Mouse (Mus musculus): ENCODE data around the gene Togaram1. TPM values are rescaled to one million over a fixed set of nuclear protein-coding genes. Genes with fewer than 3 reads are reported as not detected.

Togaram1 gene
- polyA plus RNA-seq, 1 experiment from 2014 or later: 6.5 TPM

DNA sequence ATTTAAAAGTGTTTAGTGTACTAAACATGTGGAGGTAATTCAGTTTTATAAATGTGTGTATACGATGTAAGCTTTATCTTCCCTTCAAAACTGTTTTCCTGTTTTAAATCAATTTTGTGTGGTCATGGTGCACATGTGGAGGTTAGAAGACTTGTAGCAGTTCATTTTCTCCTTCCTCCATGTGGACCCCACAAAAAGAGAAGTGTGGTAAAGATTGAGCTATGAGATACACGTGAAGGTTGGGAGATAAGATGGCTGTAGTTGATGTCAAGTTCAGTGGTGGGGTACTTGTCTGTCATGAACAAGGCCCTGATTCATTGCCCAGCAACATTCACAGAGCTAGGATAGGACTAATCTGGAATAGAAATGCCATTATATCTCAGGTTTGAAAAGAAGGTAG, 92.6 kb downstream of the Togaram1 start:
- no peak overlapping the region for H3K4me2 ChIP-seq
- no peak overlapping the region for H3K9ac ChIP-seq
- no peaks in the 10 kb centered on the region for H3K27me3 ChIP-seq
- no peak for ATAC-seq (ENCODE audit: insufficient read depth)
- H3K4me3 ChIP-seq (replicated peaks): no peak overlapping the region
- no peak overlapping the region for H3K27ac ChIP-seq (replicated peaks)
- peaks cover 64% of the 10 kb centered on the region for H3K36me3 ChIP-seq (replicated peaks)
- 29% methylated on average over 2 of the region's 2 CpGs for WGBS (ENCODE audit: insufficient replicate concordance)
- no peaks in the 10 kb centered on the region for H3K9me3 ChIP-seq (replicated peaks)
- H3K4me1 ChIP-seq (replicated peaks): no peaks in the 10 kb centered on the region

- Histone ChIP-seq H3K9me3 (replicated peaks) (no peaks in the 10 kb centered on the region), H3K27me3 (no peaks in the 10 kb centered on the region), H3K4me2 (no peak overlapping the region), H3K4me3 (replicated peaks) (no peak overlapping the region), H3K9ac (no peak overlapping the region), H3K27ac (replicated peaks) (no peak overlapping the region), H3K4me1 (replicated peaks) (no peaks in the 10 kb centered on the region), H3K36me3 (replicated peaks) (peaks cover 62% of the 10 kb centered on the region)
- ATAC-seq (ENCODE audit: insufficient read depth): no peak
These were observed 95.5 kb downstream of the Togaram1 start for GRCm38 (mm10) chr12:65061082-65061481.

DNA sequence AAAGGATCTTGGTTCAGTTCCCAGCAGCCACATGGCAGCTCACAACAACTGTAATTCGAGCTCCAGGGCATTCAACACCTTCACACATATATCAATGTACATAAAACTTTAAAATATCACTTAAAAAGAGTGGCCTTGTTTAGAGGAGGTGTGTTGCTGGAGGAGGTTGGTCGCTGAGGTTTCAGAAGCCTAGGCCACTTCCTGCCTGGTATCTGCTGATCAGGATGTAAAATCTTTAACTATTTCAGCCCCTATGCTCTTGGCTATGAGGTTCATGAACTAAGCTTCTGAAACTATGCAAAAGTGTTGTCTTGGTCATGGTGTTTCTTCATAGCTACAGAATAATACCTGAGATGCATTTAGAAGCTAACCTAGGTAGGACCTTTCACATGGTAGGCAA, 99.6 kb downstream of the Togaram1 start:
- peaks cover 56% of the 10 kb centered on the region for H3K36me3 ChIP-seq (replicated peaks)
- no peaks in the 10 kb centered on the region for H3K27me3 ChIP-seq
- 21% methylated on average over 2 of the region's 2 CpGs for WGBS (ENCODE audit: insufficient replicate concordance)

GRCm38 (mm10) chr12:65066234-65066633, 100.6 kb downstream of the Togaram1 start:
- Histone ChIP-seq H3K9me3 (replicated peaks) (no peaks in the 10 kb centered on the region), H3K4me3 (replicated peaks) (no peak overlapping the region), H3K27me3 (no peaks in the 10 kb centered on the region), H3K4me2 (no peak overlapping the region), H3K36me3 (replicated peaks) (peaks cover 46% of the 10 kb centered on the region), H3K27ac (replicated peaks) (no peak overlapping the region), H3K4me1 (replicated peaks) (no peaks in the 10 kb centered on the region), H3K9ac (no peak overlapping the region)
- 27% methylated on average over 3 of the region's 3 CpGs for WGBS (ENCODE audit: insufficient replicate concordance)
- ATAC-seq (ENCODE audit: insufficient read depth): no peak

More for the DNA sequence above, 99.6 kb downstream of the Togaram1 start:
- Histone ChIP-seq H3K9me3 (replicated peaks) (no peaks in the 10 kb centered on the region), H3K4me2 (no peak overlapping the region), H3K4me1 (replicated peaks) (no peaks in the 10 kb centered on the region), H3K27ac (replicated peaks) (no peak overlapping the region), H3K9ac (no peak overlapping the region), H3K4me3 (replicated peaks) (no peak overlapping the region)
- ATAC-seq (ENCODE audit: insufficient read depth): no peak

GRCm38 (mm10) chr12:65068409-65068808, 102.8 kb downstream of the Togaram1 start:
- H3K4me3 ChIP-seq (replicated peaks): no peak overlapping the region
- 56% methylated on average over 4 of the region's 4 CpGs for WGBS (ENCODE audit: insufficient replicate concordance)
- H3K4me1 ChIP-seq (replicated peaks): peaks cover 10% of the 10 kb centered on the region
- no peak overlapping the region for H3K9ac ChIP-seq
- no peak for ATAC-seq (ENCODE audit: insufficient read depth)
- H3K27ac ChIP-seq (replicated peaks): no peak overlapping the region
- no peak overlapping the region for H3K4me2 ChIP-seq
- no peaks in the 10 kb centered on the region for H3K9me3 ChIP-seq (replicated peaks)
- H3K36me3 ChIP-seq (replicated peaks): peaks cover 36% of the 10 kb centered on the region
- H3K27me3 ChIP-seq: no peaks in the 10 kb centered on the region

Other genes with a start within 250 kb of the Togaram1 start
- gene Gm527, start 47.9 kb upstream of the Togaram1 start, polyA plus RNA-seq (2015; fragmentation: Nextera tagmentation; extraction: Ambion mirVana): 0.43 and 0.79 TPM in 2 replicates
- 2.8 and 3.5 TPM in 2 replicates for gene Klhl28, start 270 bp upstream of the Togaram1 start, polyA plus RNA-seq (2015; fragmentation: Nextera tagmentation; extraction: Ambion mirVana)
- gene Prpf39, start 70.5 kb downstream of the Togaram1 start, polyA plus RNA-seq (2015; fragmentation: Nextera tagmentation; extraction: Ambion mirVana): 13.8 and 16.9 TPM in 2 replicates
- gene Fkbp3, start 108.2 kb downstream of the Togaram1 start, polyA plus RNA-seq (2015; fragmentation: Nextera tagmentation; extraction: Ambion mirVana): 84.5 and 116 TPM in 2 replicates
- gene Fancm, start 109.8 kb downstream of the Togaram1 start, polyA plus RNA-seq (2015; fragmentation: Nextera tagmentation; extraction: Ambion mirVana): 5.4 and 6.0 TPM in 2 replicates
- 32.4 and 36.8 TPM in 2 replicates for gene Mis18bp1, start 206.8 kb downstream of the Togaram1 start, polyA plus RNA-seq (2015; fragmentation: Nextera tagmentation; extraction: Ambion mirVana)